Mouse (Mus musculus): ENCODE data around the gene Rora.

DNA sequence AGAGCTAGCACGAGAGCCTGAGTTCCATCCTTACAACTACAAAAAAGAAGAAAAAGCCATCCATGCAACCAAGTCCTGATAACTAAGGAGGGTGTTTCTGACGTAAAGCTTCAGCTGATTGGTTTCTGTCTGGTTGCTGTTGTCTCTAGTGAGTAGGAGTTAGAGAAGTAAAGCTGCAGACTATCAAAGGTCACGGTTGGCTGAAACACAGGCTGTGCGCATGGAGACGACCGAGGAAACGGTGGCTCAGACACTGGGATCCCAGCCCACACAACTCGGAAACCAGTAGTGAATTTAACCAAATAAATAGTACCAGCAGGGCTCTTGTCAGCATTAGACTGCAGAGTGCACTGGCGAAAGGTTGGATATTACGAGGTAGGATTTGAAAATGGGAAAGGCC, 781.6 kb downstream of the Rora start:
- no peak for TF ChIP-seq POLR2A (IDR thresholded peaks at IDR 0.05; ENCODE audit: borderline replicate concordance, low read depth, low read length)
- no peak for TF ChIP-seq CTCF (IDR thresholded peaks at IDR 0.05; ENCODE audit: low read depth, low read length)
